Mouse (Mus musculus) gastrocnemius, postnatal 10 days (tissue): ENCODE data around the gene Cd300lg. TPM values are rescaled to one million over a fixed set of nuclear protein-coding genes. Genes with fewer than 3 reads are reported as not detected.
A peak's percentile ranks its signal among the peaks of the same experiment; 100 is the strongest.

Experiments
- DNase-seq: peaks from one replicate; pipeline ENCODE4 v3.0.0; 2021; ENCODE audit warnings: mixed read lengths
- total RNA-seq, 2 experiments: library from RNA; stranded (reverse); gene quantifications; 2 replicates each; pipeline ENCODE4 v1.2.3; 2021

Gene Cd300lg
- total RNA-seq, 2 experiments from 2014 or later: 18.0 to 20.4 TPM

- DNase-seq: no peak
Observed at GRCm38 (mm10) chr11:102101219-102101618, 59.9 kb downstream of the Cd300lg start, which contains the start of gene Ppy. TSS of gene Ppy (minus strand) at chr11:102101319.

- DNase-seq: peak; percentile 82
Observed at GRCm38 (mm10) chr11:102102485-102103258, 61.4 kb downstream of the Cd300lg start.

Other genes starting within 250 kb of the Cd300lg start
- gene Meox1, start 147.1 kb upstream of the Cd300lg start, total RNA-seq: 10 to 100 TPM; 11.7 to 12.3 TPM
- under 1 TPM in 1 of 2 experiments, not detected in 1; 0.41 TPM for gene Sost, start 74.5 kb upstream of the Cd300lg start, total RNA-seq
- not detected for gene Cfap97d1, start 57.2 kb upstream of the Cd300lg start, total RNA-seq
- 100 to 1,000 TPM; 122 to 136 TPM for gene Dusp3, start 54.5 kb upstream of the Cd300lg start, total RNA-seq
- 10 to 100 TPM; 76.8 to 83.7 TPM for gene Mpp3, start 13.0 kb upstream of the Cd300lg start, total RNA-seq
- gene Mpp2, start 47.0 kb downstream of the Cd300lg start, total RNA-seq: 1 to 10 TPM; 1.1 to 1.5 TPM
- gene Ppy, start 59.8 kb downstream of the Cd300lg start, total RNA-seq: not detected
- gene Pyy, start 66.3 kb downstream of the Cd300lg start, total RNA-seq: not detected
- gene Nags, start 104.0 kb downstream of the Cd300lg start, total RNA-seq: not detected
- gene Tmem101, start 114.9 kb downstream of the Cd300lg start, total RNA-seq: 10 to 100 TPM; 13.7 to 15.9 TPM
- 10 to 100 TPM; 83.1 to 84.4 TPM for gene Lsm12, start 143.8 kb downstream of the Cd300lg start, total RNA-seq
- 10 to 100 TPM; 32.2 to 34.6 TPM for gene G6pc3, start 148.1 kb downstream of the Cd300lg start, total RNA-seq
- gene Hdac5, start 188.7 kb downstream of the Cd300lg start, total RNA-seq: 10 to 100 TPM; 68.5 to 86.9 TPM
- 1 to 10 TPM in 1 of 2 experiments, under 1 TPM in 1; 0.99 to 1.2 TPM for gene BC030867, start 207.4 kb downstream of the Cd300lg start, total RNA-seq
- gene Asb16, start 227.2 kb downstream of the Cd300lg start, total RNA-seq: 10 to 100 TPM; 48.7 to 54.4 TPM
- gene Tmub2, start 243.4 kb downstream of the Cd300lg start, total RNA-seq: 10 to 100 TPM; 15.7 to 18.9 TPM